Mouse (Mus musculus) intestine, embryonic 16.5 days (tissue): ENCODE data around the gene Tmem88. TPM values are rescaled to one million over a fixed set of nuclear protein-coding genes. Genes with fewer than 3 reads are reported as not detected.
A peak's percentile ranks its signal among the peaks of the same experiment; 100 is the strongest.

Experiments used
- ATAC-seq: fragments of 200-750 bp; cut with Nextera tagmentation; 2 replicates; pipeline ENCODE4 v1.8.0; 2017; ENCODE audit warnings: moderate TSS enrichment, moderate library complexity
- H3K27ac ChIP-seq: fragments of 300-500 bp; sonication (generic); 2 replicates; pipeline ENCODE4 v1.5.1; 2014; ENCODE audit warnings: mild to moderate bottlenecking, low read length
- H3K27me3 ChIP-seq: fragments of 300-500 bp; sonication (generic); replicated peaks from 2 replicates; pipeline ENCODE4 v1.6.1; 2014; ENCODE audit warnings: low read length, control low read depth, mixed read lengths; ENCODE audit not compliant: control insufficient read depth, insufficient read depth
- H3K36me3 ChIP-seq: fragments of 300-500 bp; sonication (generic); 2 replicates; pipeline ENCODE4 v1.6.1; 2014; ENCODE audit warnings: low read length, control low read depth; ENCODE audit not compliant: control insufficient read depth, insufficient read depth
- H3K4me1 ChIP-seq: fragments of 300-500 bp; sonication (generic); 2 replicates; pipeline ENCODE4 v1.6.1; 2014; ENCODE audit warnings: low read length, control low read depth, mixed read lengths; ENCODE audit not compliant: control insufficient read depth, insufficient read depth
- H3K4me2 ChIP-seq: fragments of 300-500 bp; sonication (generic); 2 replicates; pipeline ENCODE4 v1.6.1; 2014; ENCODE audit warnings: low read depth, low read length, control low read depth
- H3K4me3 ChIP-seq: fragments of 300-500 bp; sonication (generic); 2 replicates; pipeline ENCODE4 v1.5.1; 2014; ENCODE audit warnings: mild to moderate bottlenecking, low read length
- H3K9ac ChIP-seq: fragments of 300-500 bp; sonication (generic); 2 replicates; pipeline ENCODE4 v1.6.1; 2014; ENCODE audit warnings: low read depth, low read length
- H3K9me3 ChIP-seq: fragments of 300-500 bp; sonication (generic); 2 replicates; pipeline ENCODE4 v1.6.1; 2016; ENCODE audit warnings: low read length, control low read depth; ENCODE audit not compliant: control insufficient read depth
- WGBS: fragments of 180-500 bp; shearing (Covaris S2); extraction: QIAGEN DNeasy Blood & Tissue Kit; methylation state at CpG from one replicate; pipeline ENCODE4 v1.1.7; 2014; 5-methylcytosine and 5-hydroxymethylcytosine counted together
- polyA plus RNA-seq: library from polyadenylated mRNA; unstranded; fragments of >200 nt; fragmentation: Nextera tagmentation; extraction: Ambion mirVana; gene quantifications from 2 replicates; pipeline ENCODE4 v1.2.1, GENCODE M21; 2015

Tmem88 gene
- polyA plus RNA-seq, 1 experiment from 2014 or later = 31.0 TPM

- WGBS = under 1% methylated on average over 39 of the region's 39 CpGs
- Histone ChIP-seq H3K27ac (peak overlapping the region; percentile 99), H3K4me3 (peak overlapping the region; percentile 81), H3K9me3 (no peaks in the 10 kb centered on the region), H3K9ac (peak overlapping the region; percentile 89), H3K4me2 (peak overlapping the region; percentile 87), H3K36me3 (peaks cover 9% of the 10 kb centered on the region; the same call in 1 of the 2 replicates), H3K27me3 (no peaks in the 10 kb centered on the region), H3K4me1 (peaks cover 56% of the 10 kb centered on the region)
- peak; percentile 12 for ATAC-seq
These were observed 13.6 kb upstream of the Tmem88 start for GRCm38 (mm10) chr11:69411538-69412203.

- Histone ChIP-seq H3K4me1 (peaks cover 52% of the 10 kb centered on the region), H3K4me2 (peak overlapping the region; percentile 87), H3K4me3 (peak overlapping the region; percentile 81), H3K9ac (peak overlapping the region; percentile 89), H3K9me3 (no peaks in the 10 kb centered on the region), H3K27me3 (no peaks in the 10 kb centered on the region), H3K36me3 (peaks cover 14% of the 10 kb centered on the region), H3K27ac (peak overlapping the region; percentile 99)
- under 1% methylated on average over 26 of the region's 26 CpGs for WGBS
- ATAC-seq = peak; percentile 52
These were observed 13.1 kb upstream of the Tmem88 start for GRCm38 (mm10) chr11:69411073-69411535.

- peak overlapping the region; percentile 89 for H3K9ac ChIP-seq
- WGBS = under 1% methylated on average over 41 of the region's 41 CpGs
- H3K27ac ChIP-seq = peak overlapping the region; percentile 99
- no peaks in the 10 kb centered on the region for H3K9me3 ChIP-seq
- peak overlapping the region; percentile 81 for H3K4me3 ChIP-seq
- ATAC-seq = no peak; the same call in none of the 2 replicates
- peaks cover 52% of the 10 kb centered on the region for H3K4me1 ChIP-seq
- H3K4me2 ChIP-seq = peak overlapping the region; percentile 87
- no peaks in the 10 kb centered on the region for H3K27me3 ChIP-seq
- peaks cover 20% of the 10 kb centered on the region for H3K36me3 ChIP-seq
These were observed 12.5 kb upstream of the Tmem88 start for GRCm38 (mm10) chr11:69410310-69411072.

DNA sequence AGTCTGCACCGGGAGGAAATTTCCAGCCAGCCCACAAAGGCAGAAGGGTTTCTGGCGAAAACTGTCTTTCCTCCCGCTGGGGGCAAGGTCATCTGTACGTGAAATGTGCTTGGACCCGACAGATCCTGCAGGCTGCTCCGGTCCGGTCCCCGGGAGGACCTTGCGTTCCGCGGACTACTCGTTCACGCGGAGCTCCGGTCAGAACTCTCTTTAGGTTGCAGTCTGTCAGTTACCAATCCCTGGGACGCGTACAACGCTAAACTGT lies 11.9 kb upstream of the Tmem88 start:
- WGBS = under 1% methylated on average over 18 of the region's 18 CpGs
- no peaks in the 10 kb centered on the region for H3K9me3 ChIP-seq
- H3K9ac ChIP-seq = peak overlapping the region; percentile 89
- peak overlapping the region; percentile 87 for H3K4me2 ChIP-seq
- peaks cover 47% of the 10 kb centered on the region for H3K4me1 ChIP-seq
- H3K4me3 ChIP-seq = peak overlapping the region; percentile 81
- no peaks in the 10 kb centered on the region for H3K27me3 ChIP-seq
- ATAC-seq = no peak
- H3K36me3 ChIP-seq = peaks cover 23% of the 10 kb centered on the region
- H3K27ac ChIP-seq = peak overlapping the region; percentile 99

DNA sequence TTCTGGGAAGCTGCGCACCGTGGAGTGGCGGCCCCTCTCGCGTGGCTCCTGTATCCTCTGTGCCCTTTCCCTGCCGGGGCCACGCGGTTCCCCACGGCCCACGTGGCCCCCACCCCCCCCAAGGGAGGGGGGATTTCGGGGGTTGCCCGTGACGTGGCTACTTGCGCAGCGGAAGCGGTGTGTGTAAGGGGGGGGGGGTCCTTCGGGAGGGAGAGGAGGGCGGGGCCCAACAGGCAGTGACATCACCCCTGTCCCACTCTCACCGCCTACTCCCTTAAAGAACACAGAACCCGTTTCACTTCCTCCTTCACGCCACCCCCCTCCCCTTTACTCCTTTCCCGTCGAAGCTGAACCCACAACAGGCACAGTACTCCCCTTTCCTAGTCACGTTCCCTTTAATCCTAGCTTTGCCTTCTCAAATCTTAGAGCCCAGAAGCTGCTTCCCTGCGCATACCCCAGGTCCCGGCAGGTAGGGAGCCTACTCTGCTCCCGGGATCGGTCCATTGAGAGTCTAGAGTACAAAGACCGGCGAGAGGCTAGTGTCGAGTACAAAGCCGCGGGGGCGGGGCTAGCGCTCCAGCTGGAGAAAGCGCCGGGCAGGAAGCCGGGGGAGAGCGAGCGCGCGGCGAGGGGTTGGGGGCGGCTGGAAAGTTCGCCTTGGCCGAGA lies 11.5 kb upstream of the Tmem88 start:
- H3K9me3 ChIP-seq = no peaks in the 10 kb centered on the region
- H3K4me2 ChIP-seq = peak overlapping the region; percentile 87
- ATAC-seq = peak; percentile 61
- H3K4me3 ChIP-seq = peak overlapping the region; percentile 81
- H3K4me1 ChIP-seq = peaks cover 42% of the 10 kb centered on the region
- peak overlapping the region; percentile 89 for H3K9ac ChIP-seq
- peaks cover 25% of the 10 kb centered on the region for H3K36me3 ChIP-seq
- no peaks in the 10 kb centered on the region for H3K27me3 ChIP-seq
- WGBS = under 1% methylated on average over 45 of the region's 46 CpGs
- H3K27ac ChIP-seq = peak overlapping the region; percentile 99

DNA sequence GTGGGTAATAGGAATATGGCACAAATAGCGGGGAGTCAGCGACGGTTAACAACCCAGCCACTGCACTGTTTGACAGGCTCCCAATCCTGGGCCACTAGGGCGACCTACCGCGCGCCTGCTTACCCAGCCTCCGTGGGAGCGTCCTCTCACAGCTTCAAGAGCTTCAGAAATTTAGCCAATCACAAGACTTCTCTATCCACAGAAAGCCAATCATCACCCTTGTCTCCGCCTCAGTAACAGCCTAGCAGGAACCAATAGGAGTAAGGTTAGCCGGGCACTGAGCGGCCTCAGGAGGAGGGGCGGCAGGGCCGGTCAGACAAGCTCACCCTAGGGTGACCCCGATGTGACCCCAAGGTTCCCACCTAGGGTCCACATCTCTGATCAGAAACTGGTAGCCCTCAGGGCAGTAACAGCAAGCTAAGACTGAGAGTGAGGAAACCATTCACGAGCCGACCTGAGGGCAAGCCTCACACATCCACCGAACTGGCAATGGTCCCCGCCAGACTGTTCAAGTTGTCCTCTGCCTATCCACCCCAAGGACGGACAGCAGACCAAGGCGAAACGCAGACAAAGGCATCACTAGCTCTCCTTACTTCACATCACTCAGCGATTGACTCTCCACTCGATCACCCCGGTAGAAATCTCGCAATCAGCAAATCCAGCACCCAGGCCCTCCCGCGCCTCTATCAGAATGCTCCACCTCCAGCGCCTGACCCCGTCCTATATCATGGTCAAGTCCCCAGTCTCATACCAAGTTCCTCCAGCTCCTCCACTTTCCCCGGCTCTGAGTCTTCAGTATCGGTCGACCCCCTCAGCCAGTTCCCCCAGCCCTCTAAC lies 10.7 kb upstream of the Tmem88 start:
- peak overlapping the region; percentile 99 for H3K27ac ChIP-seq
- ATAC-seq = peak; percentile 76
- peaks cover 35% of the 10 kb centered on the region for H3K4me1 ChIP-seq
- H3K4me3 ChIP-seq = peak overlapping the region; percentile 81
- no peaks in the 10 kb centered on the region for H3K27me3 ChIP-seq
- H3K9ac ChIP-seq = peak overlapping the region; percentile 89
- peaks cover 33% of the 10 kb centered on the region for H3K36me3 ChIP-seq
- H3K4me2 ChIP-seq = peak overlapping the region; percentile 87
- H3K9me3 ChIP-seq = no peaks in the 10 kb centered on the region
- WGBS = under 1% methylated on average over 33 of the region's 33 CpGs

GRCm38 (mm10) chr11:69407724-69408004 lies 9.6 kb upstream of the Tmem88 start:
- Histone ChIP-seq H3K4me1 (peaks cover 24% of the 10 kb centered on the region), H3K9me3 (no peaks in the 10 kb centered on the region), H3K27ac (no peak overlapping the region), H3K4me3 (peak overlapping the region; percentile 81; the same call in 1 of the 2 replicates), H3K36me3 (peaks cover 39% of the 10 kb centered on the region), H3K9ac (peak overlapping the region; percentile 89; the same call in 1 of the 2 replicates), H3K27me3 (no peaks in the 10 kb centered on the region), H3K4me2 (peak overlapping the region; percentile 87; the same call in 1 of the 2 replicates)
- ATAC-seq = no peak
- 86% methylated on average over 4 of the region's 4 CpGs for WGBS

DNA sequence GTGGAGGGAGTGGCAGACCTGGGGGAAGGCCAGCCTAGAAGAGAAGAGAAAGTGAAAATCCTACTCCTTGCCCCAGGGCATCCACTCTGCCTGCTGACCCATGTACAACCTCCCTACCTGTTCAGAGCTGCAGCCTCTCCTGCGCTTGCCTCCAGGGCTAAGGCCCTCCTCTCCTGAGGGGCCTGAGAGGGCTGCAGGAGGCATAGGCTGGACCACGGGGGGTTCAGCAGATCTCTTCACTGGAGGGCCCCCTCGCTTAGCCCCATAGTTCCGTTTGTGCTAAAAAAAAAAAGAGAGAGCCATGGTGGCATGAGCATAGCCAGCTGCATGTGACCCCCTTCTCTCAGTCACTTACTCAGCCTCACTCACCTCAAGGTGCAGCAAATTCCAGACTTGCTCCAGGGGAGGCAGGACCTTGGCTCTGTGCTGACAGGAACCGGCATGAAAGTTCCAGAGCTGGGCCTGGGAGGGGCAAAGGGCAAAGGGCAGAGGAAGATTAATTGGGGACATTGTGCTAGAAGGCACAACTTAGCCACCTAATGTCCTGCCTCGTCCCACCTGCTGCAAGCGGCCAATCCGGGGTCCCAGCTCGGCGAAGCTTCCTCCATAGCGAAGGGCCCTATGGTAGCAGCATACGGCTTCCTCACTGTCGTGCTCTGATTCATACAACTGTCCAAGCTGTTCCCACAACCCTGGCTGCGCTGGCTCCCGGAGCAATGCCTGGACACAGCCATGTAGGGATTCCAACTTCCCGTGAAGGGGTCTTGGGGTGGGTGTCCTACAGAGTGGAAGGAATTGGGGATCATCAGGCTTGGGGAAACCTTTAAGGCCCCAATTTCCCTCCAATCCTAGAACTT lies 9.1 kb upstream of the Tmem88 start:
- Histone ChIP-seq H3K36me3 (peaks cover 40% of the 10 kb centered on the region), H3K9ac (0 out of 2 replicates have a peak overlapping the region, but pooled peaks have one; percentile 89), H3K9me3 (no peaks in the 10 kb centered on the region), H3K27me3 (no peaks in the 10 kb centered on the region), H3K27ac (no peak overlapping the region), H3K4me3 (no peak overlapping the region), H3K4me2 (no peak overlapping the region), H3K4me1 (peaks cover 18% of the 10 kb centered on the region)
- WGBS = 89% methylated on average over 16 of the region's 16 CpGs
- ATAC-seq = no peak
